Mouse (Mus musculus): ENCODE measurements around the gene Cacng5.

GRCm38 (mm10) chr11:107859871-107860270 lies 55.0 kb downstream of the Cacng5 start:
- TF ChIP-seq EP300 (IDR thresholded peaks at IDR 0.05; ENCODE audit: low read depth): no peak
- TF ChIP-seq CTCF (IDR thresholded peaks at IDR 0.05; ENCODE audit: low read depth): no peak

Measured in liver, postnatal 0 days (tissue).